Mouse (Mus musculus): ENCODE data around the gene Plk3. TPM values are rescaled to one million over a fixed set of nuclear protein-coding genes. Genes with fewer than 3 reads are reported as not detected.
A peak's percentile ranks its signal among the peaks of the same experiment; 100 is the strongest.

The Plk3 gene
- total and polyA plus RNA-seq, 3 experiments: 1.4 to 6.0 (median 5.2) TPM

DNA sequence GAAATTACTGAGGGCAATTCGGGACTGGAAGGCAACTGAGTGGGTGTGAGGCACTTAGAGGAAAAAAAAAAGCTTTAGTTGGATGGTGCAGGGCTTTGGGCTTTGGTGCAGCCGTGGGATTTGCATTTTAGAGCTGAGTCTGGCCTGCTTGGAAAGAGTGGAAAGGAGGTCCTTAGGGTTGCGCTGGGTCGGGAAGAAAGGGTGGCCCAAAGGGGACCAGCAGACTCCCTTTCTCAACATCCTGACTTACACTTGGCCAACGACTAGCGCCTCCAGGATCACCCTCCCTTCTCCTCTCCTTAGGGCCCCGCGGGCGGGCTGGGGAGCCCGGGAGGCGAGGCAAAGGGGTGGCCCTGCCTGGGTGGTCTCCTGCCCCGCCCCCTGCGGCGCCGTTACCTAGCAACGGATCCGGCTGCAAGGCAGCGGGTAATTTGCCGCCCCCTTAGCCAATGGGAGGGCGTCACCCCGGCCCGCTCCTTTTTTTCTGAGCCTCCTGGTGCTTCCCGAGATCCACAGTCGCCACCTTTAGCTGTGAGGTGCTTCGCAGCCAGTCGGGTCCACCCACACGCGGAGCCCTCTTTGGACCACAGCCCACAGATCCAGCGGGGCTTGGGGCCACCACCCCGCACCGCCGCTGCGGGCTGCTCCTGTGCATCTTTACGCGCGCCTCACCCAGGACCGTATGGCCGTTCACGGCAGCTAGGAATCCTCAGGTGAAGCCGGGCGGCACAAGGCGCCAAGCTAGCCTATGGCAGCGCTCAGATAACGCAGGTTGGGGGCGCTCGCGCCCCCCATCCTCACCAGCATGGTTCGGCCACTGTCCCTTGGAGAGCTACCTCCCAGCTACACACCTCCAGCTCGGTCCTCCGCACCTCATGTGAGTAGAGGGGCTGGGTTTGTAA lies 38.0 kb downstream of the Plk3 start, which contains the start of gene Ptch2:
Gene Ptch2, plus strand, starts transcription at position 525 of the 902 bp plus-strand sequence.
- H3K36me3 ChIP-seq (replicated peaks): no peaks in the 10 kb centered on the region
- H3K27me3 ChIP-seq (ENCODE audit: insufficient read depth, low read length): peaks cover 46% of the 10 kb centered on the region
- peaks cover 10% of the 10 kb centered on the region for H3K4me1 ChIP-seq (ENCODE audit: insufficient read depth, low read depth, low read length)
- no peak for DNase-seq (ENCODE audit: low spot score)
- no peak for ATAC-seq (ENCODE audit: extremely low read depth, insufficient number of reproducible peaks, low FRiP score, poor library complexity, severe bottlenecking)
- no peaks in the 10 kb centered on the region for H3K9me3 ChIP-seq (replicated peaks)
- TF ChIP-seq TAL1 (conservative IDR thresholded peaks at IDR 0.05; ENCODE audit: low read depth, low read length) (no peak), CTCF (IDR thresholded peaks at IDR 0.05; ENCODE audit: low read depth, low read length) (no peak)
- H3K4me3 ChIP-seq (ENCODE audit: low read depth, low read length): peak within 1 kb of the TSS; percentile 57; the same call in 1 of the 2 replicates

DNA sequence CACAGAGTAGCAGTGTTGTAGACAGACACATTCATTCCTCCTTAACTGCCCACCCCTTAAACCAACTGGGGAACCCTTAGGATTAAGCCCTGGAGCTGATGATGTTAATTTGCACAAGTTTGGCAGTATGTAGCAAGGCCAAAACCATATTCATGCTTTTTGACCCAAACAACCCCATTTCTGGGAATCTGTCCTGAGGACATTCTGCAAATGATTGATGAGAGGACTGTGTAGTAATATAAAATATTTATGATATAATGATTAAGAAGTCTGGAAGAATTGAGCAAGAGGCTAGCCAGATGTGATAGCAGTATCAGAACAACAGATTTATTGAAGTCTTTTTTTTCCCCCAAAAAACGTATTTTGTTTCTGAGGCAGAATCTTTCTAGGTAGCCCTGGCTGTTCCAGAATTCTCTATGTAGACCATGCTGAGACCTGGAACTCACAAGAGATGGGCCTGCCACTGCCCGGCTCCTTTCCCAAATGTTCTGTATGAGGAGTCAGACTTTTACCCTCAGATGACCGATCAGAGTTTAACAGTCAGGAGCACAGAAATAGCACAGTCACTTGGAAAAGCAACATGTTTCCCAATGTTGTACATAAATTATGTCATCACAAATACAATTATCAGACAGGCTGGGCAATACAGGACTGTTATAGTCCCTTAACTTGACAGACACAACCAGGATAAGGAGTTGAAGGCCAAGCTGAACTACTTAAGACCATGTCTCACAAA lies 39.0 kb downstream of the Plk3 start:
- peaks cover 37% of the 10 kb centered on the region for H3K27me3 ChIP-seq (ENCODE audit: insufficient read depth, low read length)
- no peaks in the 10 kb centered on the region for H3K9me3 ChIP-seq (replicated peaks)

DNA sequence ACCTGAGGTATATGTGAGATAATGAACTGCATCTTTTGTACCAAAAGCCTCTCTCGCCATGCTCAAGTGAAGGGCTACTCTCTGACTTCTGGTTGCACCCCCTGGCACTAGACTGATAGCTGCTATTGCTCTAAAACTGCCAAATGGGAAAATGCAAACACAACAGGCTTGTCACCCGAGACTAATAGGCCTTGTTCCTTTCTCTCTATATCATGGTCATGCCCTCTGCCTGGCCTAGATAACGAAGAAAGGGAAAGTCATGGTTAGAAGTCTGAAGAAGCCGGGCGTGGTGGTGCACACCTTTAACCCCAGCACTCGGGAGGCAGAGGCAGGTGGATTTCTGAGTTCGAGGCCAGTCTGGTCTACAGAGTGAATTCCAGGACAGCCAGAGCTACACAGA lies 43.2 kb downstream of the Plk3 start:
- ATAC-seq (ENCODE audit: extremely low read depth, insufficient number of reproducible peaks, low FRiP score, poor library complexity, severe bottlenecking): no peak
- H3K4me3 ChIP-seq (ENCODE audit: low read depth, low read length): no peak overlapping the region
- peaks cover 8% of the 10 kb centered on the region for H3K27me3 ChIP-seq (ENCODE audit: insufficient read depth, low read length)
- TF ChIP-seq GATA2 (IDR thresholded peaks at IDR 0.05; ENCODE audit: borderline replicate concordance, low read depth, low read length): no peak
- TF ChIP-seq POLR2AphosphoS5 (IDR thresholded peaks at IDR 0.05; ENCODE audit: insufficient replicate concordance, low read depth, low read length): no peak
- TF ChIP-seq GATA1 (IDR thresholded peaks at IDR 0.05; ENCODE audit: borderline replicate concordance, low read length): no peak
- no peak for TF ChIP-seq TAL1 (conservative IDR thresholded peaks at IDR 0.05; ENCODE audit: low read depth, low read length)
- no peaks in the 10 kb centered on the region for H3K9me3 ChIP-seq (replicated peaks)
- H3K36me3 ChIP-seq (replicated peaks): peaks cover 29% of the 10 kb centered on the region
- H3K4me1 ChIP-seq (ENCODE audit: insufficient read depth, low read depth, low read length): peaks cover 11% of the 10 kb centered on the region
- DNase-seq (ENCODE audit: low spot score): no peak

More for the DNA sequence above, 39.0 kb downstream of the Plk3 start:
- TF ChIP-seq POLR2AphosphoS5 (IDR thresholded peaks at IDR 0.05; ENCODE audit: insufficient replicate concordance, low read depth, low read length): no peak
- TF ChIP-seq GATA1 (IDR thresholded peaks at IDR 0.05; ENCODE audit: borderline replicate concordance, low read length): no peak
- TF ChIP-seq GATA2 (IDR thresholded peaks at IDR 0.05; ENCODE audit: borderline replicate concordance, low read depth, low read length): no peak
- TF ChIP-seq TAL1 (conservative IDR thresholded peaks at IDR 0.05; ENCODE audit: low read depth, low read length): no peak
- no peak for TF ChIP-seq CTCF (IDR thresholded peaks at IDR 0.05; ENCODE audit: low read depth, low read length)
- DNase-seq (ENCODE audit: low spot score): no peak
- Histone ChIP-seq H3K4me1 (ENCODE audit: insufficient read depth, low read depth, low read length) (peaks cover 15% of the 10 kb centered on the region), H3K36me3 (replicated peaks) (no peaks in the 10 kb centered on the region), H3K4me3 (ENCODE audit: low read depth, low read length) (no peak overlapping the region)
- no peak for ATAC-seq (ENCODE audit: extremely low read depth, insufficient number of reproducible peaks, low FRiP score, poor library complexity, severe bottlenecking)

DNA sequence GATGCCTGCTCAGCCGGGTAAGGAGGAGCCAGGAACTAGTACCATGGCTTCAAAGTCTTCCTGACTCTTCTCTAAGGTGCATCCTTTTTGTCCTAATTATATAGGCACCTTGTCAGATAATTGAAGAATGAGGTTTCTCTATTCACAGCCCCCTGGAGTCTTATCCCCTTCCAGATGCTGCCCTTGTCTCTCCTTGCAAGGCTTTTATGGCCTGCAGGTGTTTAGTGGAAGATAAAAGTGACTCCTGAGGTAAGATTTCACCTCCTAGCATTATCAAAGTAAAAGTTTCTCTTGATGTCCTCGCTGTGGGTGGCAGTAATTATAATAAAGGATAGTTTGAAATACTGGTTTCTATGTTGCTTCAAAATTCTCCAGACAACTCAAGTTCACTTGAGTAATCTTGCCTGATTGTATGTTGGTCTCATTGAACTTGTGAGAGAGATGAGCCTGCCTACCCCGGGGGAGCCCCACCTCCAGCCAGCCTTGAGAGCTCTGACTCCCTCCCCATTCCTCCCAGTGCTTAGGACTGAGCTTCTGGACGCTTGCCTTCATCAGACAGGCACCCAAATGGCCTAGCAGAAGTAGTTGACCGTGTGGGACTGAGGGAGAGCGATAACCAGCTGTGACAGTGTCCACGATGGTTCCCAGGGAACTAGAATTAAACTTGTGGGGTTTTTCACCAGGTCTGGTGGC lies 45.7 kb downstream of the Plk3 start:
- Histone ChIP-seq H3K36me3 (replicated peaks) (peaks cover 50% of the 10 kb centered on the region), H3K4me1 (ENCODE audit: insufficient read depth, low read depth, low read length) (peaks cover 10% of the 10 kb centered on the region; the same call in 1 of the 2 replicates), H3K9me3 (replicated peaks) (no peaks in the 10 kb centered on the region), H3K27me3 (ENCODE audit: insufficient read depth, low read length) (no peaks in the 10 kb centered on the region), H3K4me3 (ENCODE audit: low read depth, low read length) (no peak overlapping the region)
- DNase-seq (ENCODE audit: low spot score) (no peak), ATAC-seq (ENCODE audit: extremely low read depth, insufficient number of reproducible peaks, low FRiP score, poor library complexity, severe bottlenecking) (no peak)
- no peak for TF ChIP-seq GATA2 (IDR thresholded peaks at IDR 0.05; ENCODE audit: borderline replicate concordance, low read depth, low read length)
- no peak for TF ChIP-seq GATA1 (IDR thresholded peaks at IDR 0.05; ENCODE audit: borderline replicate concordance, low read length)
- TF ChIP-seq TAL1 (conservative IDR thresholded peaks at IDR 0.05; ENCODE audit: low read depth, low read length): no peak
- no peak for TF ChIP-seq CTCF (IDR thresholded peaks at IDR 0.05; ENCODE audit: low read depth, low read length)
- TF ChIP-seq POLR2AphosphoS5 (IDR thresholded peaks at IDR 0.05; ENCODE audit: insufficient replicate concordance, low read depth, low read length): no peak

Other genes with a start within 250 kb of the Plk3 start
- gene Urod, start 139.6 kb downstream of the Plk3 start, total RNA-seq (2014; fragmentation: Nextera tagmentation): 93.9 and 97.7 TPM in 2 replicates
- gene Urod, start 139.6 kb downstream of the Plk3 start, total RNA-seq (2017): 85.4 and 99.8 TPM in 2 replicates
- 18.8 and 35.6 TPM in 2 replicates for gene Urod, start 139.6 kb downstream of the Plk3 start, polyA plus RNA-seq (2012)
- 12.0 and 12.5 TPM in 2 replicates for gene Hectd3, start 138.6 kb downstream of the Plk3 start, total RNA-seq (2014; fragmentation: Nextera tagmentation)
- 19.2 TPM in 2 replicates for gene Hectd3, start 138.6 kb downstream of the Plk3 start, total RNA-seq (2017)
- gene Hectd3, start 138.6 kb downstream of the Plk3 start, polyA plus RNA-seq (2012): 14.3 and 25.8 TPM in 2 replicates
- 28.1 and 34.9 TPM in 2 replicates for gene Eif2b3, start 114.6 kb downstream of the Plk3 start, total RNA-seq (2014; fragmentation: Nextera tagmentation)
- 31.7 and 31.8 TPM in 2 replicates for gene Eif2b3, start 114.6 kb downstream of the Plk3 start, total RNA-seq (2017)
- gene Eif2b3, start 114.6 kb downstream of the Plk3 start, polyA plus RNA-seq (2012): 6.0 and 6.5 TPM in 2 replicates
- 3.3 TPM in 1 of 2 replicates, not detected in the other for gene Ptch2, start 37.9 kb downstream of the Plk3 start, total RNA-seq (2014; fragmentation: Nextera tagmentation)
- gene Ptch2, start 37.9 kb downstream of the Plk3 start, total RNA-seq (2017): 0.38 TPM in 1 of 2 replicates, not detected in the other
- gene Ptch2, start 37.9 kb downstream of the Plk3 start, polyA plus RNA-seq (2012): not detected in 2 replicates
- 34.6 and 46.3 TPM in 2 replicates for gene Btbd19, start 8.2 kb downstream of the Plk3 start, total RNA-seq (2014; fragmentation: Nextera tagmentation)
- gene Btbd19, start 8.2 kb downstream of the Plk3 start, total RNA-seq (2017): 12.3 and 12.8 TPM in 2 replicates
- 20.0 and 33.5 TPM in 2 replicates for gene Btbd19, start 8.2 kb downstream of the Plk3 start, polyA plus RNA-seq (2012)
- gene Tctex1d4, start 7.2 kb downstream of the Plk3 start, total RNA-seq (2014; fragmentation: Nextera tagmentation): 1.7 TPM in 1 of 2 replicates, not detected in the other
- 1.8 TPM in 2 replicates for gene Tctex1d4, start 7.2 kb downstream of the Plk3 start, total RNA-seq (2017)
- gene Tctex1d4, start 7.2 kb downstream of the Plk3 start, polyA plus RNA-seq (2012): 2.4 and 3.3 TPM in 2 replicates
- 2,089 and 2,273 TPM in 2 replicates for gene Rps8, start 22.3 kb upstream of the Plk3 start, total RNA-seq (2014; fragmentation: Nextera tagmentation)
- gene Rps8, start 22.3 kb upstream of the Plk3 start, total RNA-seq (2017): 1,736 TPM in 2 replicates
- 2,887 and 5,494 TPM in 2 replicates for gene Rps8, start 22.3 kb upstream of the Plk3 start, polyA plus RNA-seq (2012)
- 50.6 and 62.8 TPM in 2 replicates for gene Kif2c, start 48.7 kb upstream of the Plk3 start, total RNA-seq (2014; fragmentation: Nextera tagmentation)
- 50.6 and 52.0 TPM in 2 replicates for gene Kif2c, start 48.7 kb upstream of the Plk3 start, total RNA-seq (2017)
- gene Kif2c, start 48.7 kb upstream of the Plk3 start, polyA plus RNA-seq (2012): 7.1 and 8.6 TPM in 2 replicates
- 0.90 TPM in 1 of 2 replicates, not detected in the other for gene Tmem53, start 118.0 kb upstream of the Plk3 start, total RNA-seq (2014; fragmentation: Nextera tagmentation)
- 0.16 TPM in 1 of 2 replicates, not detected in the other for gene Tmem53, start 118.0 kb upstream of the Plk3 start, total RNA-seq (2017)
- gene Tmem53, start 118.0 kb upstream of the Plk3 start, polyA plus RNA-seq (2012): 0.07 and 0.08 TPM in 2 replicates
- gene Armh1, start 118.2 kb upstream of the Plk3 start, total RNA-seq (2014; fragmentation: Nextera tagmentation): not detected in 2 replicates
- gene Armh1, start 118.2 kb upstream of the Plk3 start, total RNA-seq (2017): not detected in 2 replicates
- not detected in 2 replicates for gene Armh1, start 118.2 kb upstream of the Plk3 start, polyA plus RNA-seq (2012)

Measured in G1E (cell line).